Comparison of ENCODE assay signal across 17 mouse cellular contexts in the genomic region with DNA sequence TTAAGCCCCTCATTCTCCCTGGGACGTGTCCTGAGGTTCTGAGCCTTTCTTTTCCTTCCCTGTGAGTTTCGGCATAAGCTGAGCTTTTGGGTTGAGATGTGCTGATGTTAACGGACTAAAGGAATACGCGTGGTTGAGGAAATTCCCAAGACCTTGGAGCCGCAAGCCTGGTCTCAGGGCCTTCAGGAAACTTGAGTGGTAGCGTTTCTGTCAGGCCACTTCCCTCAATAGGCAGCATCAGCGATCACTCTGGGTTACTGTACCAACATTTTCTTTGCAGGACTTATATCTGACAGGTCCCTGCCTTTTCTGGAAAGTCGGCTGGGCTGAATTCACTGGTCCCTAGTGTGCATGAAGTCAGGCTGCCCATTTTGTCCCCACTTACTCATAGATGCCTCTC. TPM values are rescaled to one million over a fixed set of nuclear protein-coding genes. Genes with fewer than 3 reads are reported as not detected.
A peak's percentile ranks its signal among the peaks of the same experiment; 100 is the strongest.
DNase-seq lines count a peak whose midpoint lies in the region; ATAC-seq and TF ChIP-seq lines count a peak whose summit lies in the region.
"Had no signal": no experiment of that assay in that cellular context is flagged by ENCODE, and none has a peak within 500 bp of the region (broad histone marks: within the 10 kb centered on the region; RNA-seq: fewer than 3 reads in every experiment).

No protein-coding gene starts in this region.

- no peak overlapping the region for H3K4me2 ChIP-seq in intestine, embryonic 15.5 days (replicated peaks)

- H3K4me3 ChIP-seq in heart, embryonic 10.5 days, result peak overlapping the region; percentile 22; the same call in 1 of the 2 replicates
- no peak overlapping the region for H3K4me3 ChIP-seq in layer of hippocampus, adult 2 months
- peak overlapping the region; percentile 35; the same call in 1 of the 2 replicates for H3K4me3 ChIP-seq in E14TG2a.4 (replicated peaks; ENCODE audit: low read length)
- H3K4me3 ChIP-seq in intestine, embryonic 15.5 days (replicated peaks), result no peak overlapping the region
- H3K4me3 ChIP-seq: erythroblast, embryonic 14.5 days had no signal

- H3K36me3 ChIP-seq in heart, embryonic 10.5 days, result no peaks in the 10 kb centered on the region
- no peaks in the 10 kb centered on the region for H3K36me3 ChIP-seq in E14TG2a.4 (ENCODE audit: insufficient read depth, low read length)
- no peaks in the 10 kb centered on the region for H3K36me3 ChIP-seq in intestine, embryonic 15.5 days

- 34% methylated on average over 9 of the region's 9 CpGs for WGBS in heart, embryonic 10.5 days
- WGBS in intestine, embryonic 15.5 days, result 62% methylated on average over 9 of the region's 9 CpGs

- H3K9ac ChIP-seq in intestine, embryonic 15.5 days, result no peak overlapping the region
- H3K9ac ChIP-seq: liver, postnatal 0 days had no signal

- no peaks in the 10 kb centered on the region for H3K9me3 ChIP-seq in heart, embryonic 10.5 days
- H3K9me3 ChIP-seq in E14TG2a.4 (ENCODE audit: low read length), result no peaks in the 10 kb centered on the region
- H3K9me3 ChIP-seq in intestine, embryonic 15.5 days, result no peaks in the 10 kb centered on the region

- no peak for ATAC-seq in intestine, embryonic 15.5 days
- ATAC-seq: CD4-positive, CD25-positive, alpha-beta regulatory T cell, adult 4 months; inflammation-experienced regulatory T-cells, adult 6 months; liver, postnatal 0 days; Patski had no signal

- no peak for TF ChIP-seq CTCF in layer of hippocampus, adult 2 months (conservative IDR thresholded peaks at IDR 0.05)
- no peak for TF ChIP-seq CTCF in E14TG2a.4 (conservative IDR thresholded peaks at IDR 0.05; ENCODE audit: low read length)

- peaks cover 50% of the 10 kb centered on the region for H3K27me3 ChIP-seq in heart, embryonic 10.5 days (ENCODE audit: insufficient read depth, poor library complexity, severe bottlenecking)
- H3K27me3 ChIP-seq in E14TG2a.4 (ENCODE audit: insufficient read depth, low read length), result peaks cover 64% of the 10 kb centered on the region
- 0 out of 2 replicates have a peak, but pooled peaks cover 3% of the 10 kb centered on the region for H3K27me3 ChIP-seq in intestine, embryonic 15.5 days (replicated peaks)
- H3K27me3 ChIP-seq: Patski had no signal

- peaks cover 27% of the 10 kb centered on the region for H3K4me1 ChIP-seq in heart, embryonic 10.5 days
- H3K4me1 ChIP-seq in E14TG2a.4 (replicated peaks; ENCODE audit: low read depth, low read length), result peaks cover 83% of the 10 kb centered on the region
- H3K4me1 ChIP-seq in intestine, embryonic 15.5 days (replicated peaks), result peaks cover 30% of the 10 kb centered on the region

- H3K27ac ChIP-seq in heart, embryonic 10.5 days, result peak overlapping the region; percentile 78
- 0 out of 2 replicates have a peak overlapping the region, but pooled peaks have one; percentile 51 for H3K27ac ChIP-seq in layer of hippocampus, adult 2 months
- H3K27ac ChIP-seq in intestine, embryonic 15.5 days, result peak overlapping the region; percentile 61; the same call in 1 of the 2 replicates

- no peak for DNase-seq in heart, embryonic 10.5 days (ENCODE audit: low spot score)
- DNase-seq in heart, adult 8-10 months (ENCODE audit: low spot score), result no peak
- no peak for DNase-seq in layer of hippocampus, adult 2 months (ENCODE audit: low spot score in 2 of 2)
- DNase-seq in layer of hippocampus, adult 9-11 months, result no peak
- no peak for DNase-seq in right cerebral cortex, postnatal 14 days
- no peak for DNase-seq in ovary, adult 18-20 months (ENCODE audit: low spot score)
- DNase-seq: adrenal gland, adult 2 months; gastrocnemius, postnatal 10 days; liver, postnatal 0 days; right cerebral cortex, postnatal 4 days had no signal

RNA-seq across cellular contexts. Expression of a gene that starts 12.2 kb away (rescaled TPM):
- polyA plus RNA-seq in heart, embryonic 10.5 days (2016; fragmentation: Nextera tagmentation; extraction: Ambion mirVana), result 0.55 and 1.3 TPM in 2 replicates
- 1 to 10 TPM; 3.3 to 5.0 (median 3.8) TPM for total RNA-seq in heart, adult 8-10 months (2022)
- 10 to 100 TPM; 11.2 to 12.3 TPM for total RNA-seq in layer of hippocampus, adult 2 months (2021)
- 7.3 and 7.4 TPM in 2 replicates for polyA plus RNA-seq in intestine, embryonic 15.5 days (2015; fragmentation: Nextera tagmentation; extraction: Ambion mirVana)
- total RNA-seq: monocyte, adult 5-6 weeks had no signal
- polyA plus RNA-seq: CD4-positive, CD25-positive, alpha-beta regulatory T cell, adult 4 months; erythroblast, embryonic 14.5 days; inflammation-experienced regulatory T-cells, adult 6 months had no signal

RNA-seq across cellular contexts. Expression of a gene that starts 34.6 kb away (rescaled TPM):
- 82.8 and 93.8 TPM in 2 replicates for polyA plus RNA-seq in heart, embryonic 10.5 days (2016; fragmentation: Nextera tagmentation; extraction: Ambion mirVana)
- 10 to 100 TPM; 31.9 to 38.7 (median 35.1) TPM for total RNA-seq in heart, adult 8-10 months (2022)
- 10 to 100 TPM; 30.9 to 33.4 TPM for total RNA-seq in layer of hippocampus, adult 2 months (2021)
- 95.5 and 97.4 TPM in 2 replicates for polyA plus RNA-seq in intestine, embryonic 15.5 days (2015; fragmentation: Nextera tagmentation; extraction: Ambion mirVana)

Comparison
In these comparisons a context has a peak if more than half of its experiments do, and no peak if none do; other contexts are left out.
1. H3K4me3 ChIP-seq: peak in heart, embryonic 10.5 days (single experiment) and E14TG2a.4 (single experiment); none in layer of hippocampus, adult 2 months (single experiment) and intestine, embryonic 15.5 days (single experiment).
2. Peak in every context shown above with its lines, with median percentiles within 50 percentile points of each other: H3K27ac ChIP-seq.